Comparison of ENCODE assay signal across 8 mouse cellular contexts in genomic region chr19:58978401-58979171, GRCm38 (mm10). TPM values are rescaled to one million over a fixed set of nuclear protein-coding genes. Genes with fewer than 3 reads are reported as not detected.
DNase-seq lines count a peak whose midpoint lies in the region; ATAC-seq and TF ChIP-seq lines count a peak whose summit lies in the region.

No protein-coding gene starts in this region.

- no peak overlapping the region for H3K4me3 ChIP-seq in heart, embryonic 13.5 days
- no peak overlapping the region for H3K4me3 ChIP-seq in limb, embryonic 14.5 days (replicated peaks; ENCODE audit: low read length)
- no peak overlapping the region for H3K4me3 ChIP-seq in cerebellum, adult 2 months (replicated peaks; ENCODE audit: insufficient read depth, low read depth, low read length)

- peaks cover 13% of the 10 kb centered on the region for H3K4me1 ChIP-seq in heart, embryonic 13.5 days
- H3K4me1 ChIP-seq in limb, embryonic 14.5 days (ENCODE audit: control insufficient read depth, insufficient read depth, low read length) = peaks cover 6% of the 10 kb centered on the region; the same call in 1 of the 2 replicates
- no peaks in the 10 kb centered on the region for H3K4me1 ChIP-seq in cerebellum, adult 2 months (ENCODE audit: control insufficient read depth, insufficient read depth, low read length)

- WGBS in heart, embryonic 13.5 days = 59% methylated on average over 11 of the region's 11 CpGs
- 49% methylated on average over 11 of the region's 11 CpGs for WGBS in limb, embryonic 14.5 days
- WGBS in cerebellum, adult 2 months = 70% methylated on average over 11 of the region's 11 CpGs

- H3K36me3 ChIP-seq in heart, embryonic 13.5 days = no peaks in the 10 kb centered on the region
- H3K36me3 ChIP-seq in limb, embryonic 14.5 days (ENCODE audit: control insufficient read depth, insufficient read depth, low read length) = no peaks in the 10 kb centered on the region

- H3K4me2 ChIP-seq in heart, embryonic 13.5 days = peak overlapping the region; percentile 54
- H3K4me2 ChIP-seq in limb, embryonic 14.5 days (replicated peaks; ENCODE audit: low read depth, low read length, severe bottlenecking) = no peak overlapping the region

- TF ChIP-seq POLR2A in limb, embryonic 14.5 days (IDR thresholded peaks at IDR 0.05; ENCODE audit: borderline replicate concordance, extremely low read depth, insufficient read depth, insufficient read length) = no peak
- no peak for TF ChIP-seq POLR2A in cerebellum, adult 2 months (IDR thresholded peaks at IDR 0.05; ENCODE audit: borderline replicate concordance, insufficient read depth, low read length)

- no peak overlapping the region for H3K9ac ChIP-seq in heart, embryonic 13.5 days
- no peak overlapping the region for H3K9ac ChIP-seq in limb, embryonic 14.5 days (ENCODE audit: low read depth, low read length, severe bottlenecking)

- peak; percentile 90 for ATAC-seq in heart, embryonic 13.5 days (ENCODE audit: extremely low read depth, insufficient number of reproducible peaks, low FRiP score, low TSS enrichment)
- ATAC-seq in limb, embryonic 14.5 days (ENCODE audit: low FRiP score, low read depth) = 0 out of 2 replicates have a peak, but pooled peaks have one; percentile 28

- H3K27ac ChIP-seq in heart, embryonic 13.5 days (replicated peaks) = no peak overlapping the region
- no peak overlapping the region for H3K27ac ChIP-seq in limb, embryonic 14.5 days (replicated peaks; ENCODE audit: low read depth, low read length)
- no peak overlapping the region for H3K27ac ChIP-seq in cerebellum, adult 2 months (ENCODE audit: insufficient read depth, low read length)

- peak; percentile 2 to 23 for DNase-seq in urinary bladder, adult 18-20 months (ENCODE audit: low spot score in 2 of 2)
- no peak for DNase-seq in urinary bladder, adult 2 months (ENCODE audit: low spot score)
- DNase-seq in c-Kit-positive CD71-positive TER-119-negative erythroid progenitor cells, embryonic 14.5 days (ENCODE audit: low read depth) = peak; percentile 24
- DNase-seq in limb, embryonic 14.5 days (ENCODE audit: low spot score) = no peak
- DNase-seq in yolk sac, embryonic 10.5 days (ENCODE audit: low spot score) = peak; percentile 33
- no peak for DNase-seq in kidney, adult 18-20 months
- no peak for DNase-seq in cerebellum, adult 2 months

- no peaks in the 10 kb centered on the region for H3K9me3 ChIP-seq in heart, embryonic 13.5 days
- no peaks in the 10 kb centered on the region for H3K9me3 ChIP-seq in limb, embryonic 14.5 days (ENCODE audit: control insufficient read depth, low read length)

- no peak for TF ChIP-seq CTCF in cerebellum, adult 2 months (IDR thresholded peaks at IDR 0.05; ENCODE audit: borderline replicate concordance, insufficient read depth, low read depth, low read length)

- no peaks in the 10 kb centered on the region; the same call in 1 of the 2 replicates for H3K27me3 ChIP-seq in heart, embryonic 13.5 days (replicated peaks)
- H3K27me3 ChIP-seq in limb, embryonic 14.5 days (ENCODE audit: control insufficient read depth, insufficient read depth, low read length) = no peaks in the 10 kb centered on the region
- no peaks in the 10 kb centered on the region for H3K27me3 ChIP-seq in cerebellum, adult 2 months (ENCODE audit: control insufficient read depth, insufficient read depth, low read length)

RNA-seq across cellular contexts. Expression of gene Hspa12a, which starts 35.1 kb away (rescaled TPM):
- 11.5 and 13.9 TPM in 2 replicates for polyA plus RNA-seq in urinary bladder, adult 2 months (2012; rRNA removed)
- polyA plus RNA-seq in heart, embryonic 13.5 days (2015; fragmentation: Nextera tagmentation; extraction: Ambion mirVana) = 9.0 and 9.1 TPM in 2 replicates
- polyA plus RNA-seq in limb, embryonic 14.5 days (2012; rRNA removed) = 6.1 and 7.7 TPM in 2 replicates
- 2.3 and 2.4 TPM in 2 replicates for polyA plus RNA-seq in limb, embryonic 14.5 days (2014; fragmentation: Nextera tagmentation; extraction: Ambion mirVana)
- polyA plus RNA-seq in cerebellum, adult 2 months (2012; rRNA removed) = 102 and 103 TPM in 2 replicates

RNA-seq across cellular contexts. Expression of gene Eno4, which starts 35.4 kb away (rescaled TPM):
- 0.06 and 0.07 TPM in 2 replicates for polyA plus RNA-seq in urinary bladder, adult 2 months (2012; rRNA removed)
- polyA plus RNA-seq in heart, embryonic 13.5 days (2015; fragmentation: Nextera tagmentation; extraction: Ambion mirVana) = 0.08 and 0.13 TPM in 2 replicates
- polyA plus RNA-seq in limb, embryonic 14.5 days (2012; rRNA removed) = 0.28 and 0.31 TPM in 2 replicates
- polyA plus RNA-seq in limb, embryonic 14.5 days (2014; fragmentation: Nextera tagmentation; extraction: Ambion mirVana) = 0.17 and 0.19 TPM in 2 replicates
- polyA plus RNA-seq in cerebellum, adult 2 months (2012; rRNA removed) = 1.9 and 2.1 TPM in 2 replicates

Comparison
In these comparisons a context has a peak if more than half of its experiments do, and no peak if none do; other contexts are left out.
1. DNase-seq: peak in urinary bladder, adult 18-20 months (2 of 2), c-Kit-positive CD71-positive TER-119-negative erythroid progenitor cells, embryonic 14.5 days (single experiment) and yolk sac, embryonic 10.5 days (single experiment); none in urinary bladder, adult 2 months (single experiment), limb, embryonic 14.5 days (single experiment), kidney, adult 18-20 months (single experiment) and cerebellum, adult 2 months (0 of 2).